Mouse (Mus musculus) neutrophil, adult 59 days (primary cell): ENCODE measurements around the gene 4930579F01Rik. TPM values are rescaled to one million over a fixed set of nuclear protein-coding genes. Genes with fewer than 3 reads are reported as not detected.

Experiments used
- total RNA-seq, 2 experiments: library from RNA; stranded (reverse); gene quantifications; 1 replicate in 1 of 2; 2 replicates in 1 of 2; pipeline ENCODE4 v1.2.4; 2023

The 4930579F01Rik gene
- total RNA-seq: not detected

GRCm38 (mm10) chr3:138193683-138194302 is at the start of gene 4930579F01Rik:
Gene 4930579F01Rik, minus strand, starts transcription at chr3:138193825.

GRCm38 (mm10) chr3:138217631-138218264 is 24.1 kb upstream of the 4930579F01Rik start, which contains the start of gene Adh7:
Gene Adh7, plus strand, starts transcription at chr3:138217760.

GRCm38 (mm10) chr3:138144642-138145171 is 48.9 kb downstream of the 4930579F01Rik start, which contains the start of gene Mttp:
Gene Mttp, minus strand, starts transcription at chr3:138144968.

GRCm38 (mm10) chr3:138143315-138144059 is 50.1 kb downstream of the 4930579F01Rik start, which contains the start of gene Trmt10a:
Gene Trmt10a, plus strand, starts transcription at chr3:138143448.

Other genes with a start within 250 kb of the 4930579F01Rik start
- 10 to 100 TPM; 44.5 to 48.6 TPM for gene Dapp1, start 212.3 kb downstream of the 4930579F01Rik start, total RNA-seq
- gene 1110002E22Rik, start 128.8 kb downstream of the 4930579F01Rik start, total RNA-seq: not detected
- gene Gm5105, start 126.4 kb downstream of the 4930579F01Rik start, total RNA-seq: not detected
- gene Trmt10a, start 50.4 kb downstream of the 4930579F01Rik start, total RNA-seq: 1 to 10 TPM; 3.6 to 3.9 TPM
- gene Mttp, start 48.9 kb downstream of the 4930579F01Rik start, total RNA-seq: under 1 TPM; 0.53 to 0.69 TPM
- gene Adh7, start 23.9 kb upstream of the 4930579F01Rik start, total RNA-seq: not detected
- under 1 TPM in 1 of 2 experiments, not detected in 1; 0.47 TPM for gene Adh1, start 67.2 kb upstream of the 4930579F01Rik start, total RNA-seq
- not detected for gene Adh6a, start 119.5 kb upstream of the 4930579F01Rik start, total RNA-seq
- gene Adh6b, start 147.9 kb upstream of the 4930579F01Rik start, total RNA-seq: not detected
- not detected for gene Adh4, start 221.6 kb upstream of the 4930579F01Rik start, total RNA-seq
- 10 to 100 TPM; 26.4 to 33.3 TPM for gene Adh5, start 249.3 kb upstream of the 4930579F01Rik start, total RNA-seq